Mouse (Mus musculus) myocyte (in vitro differentiated cells): Measurements from ENCODE around the gene Pkig. TPM values are rescaled to one million over a fixed set of nuclear protein-coding genes. Genes with fewer than 3 reads are reported as not detected.
A peak's percentile ranks its signal among the peaks of the same experiment; 100 is the strongest.

Experiments used
- H3K27me3 ChIP-seq: one replicate; pipeline ENCODE4 v1.6.1; 2011; ENCODE audit not compliant: control insufficient read depth, insufficient read depth, insufficient read length
- H3K36me3 ChIP-seq: one replicate; pipeline ENCODE4 v1.6.1; 2011; ENCODE audit not compliant: control insufficient read depth, insufficient read depth
- H3K4me2 ChIP-seq: one replicate; pipeline ENCODE4 v1.6.1; 2011; ENCODE audit warnings: low read depth, control low read depth
- H3K4me3 ChIP-seq: one replicate; pipeline ENCODE4 v1.5.1; 2011; ENCODE audit warnings: mild to moderate bottlenecking, control low read depth, moderate library complexity
- H3K79me2 ChIP-seq: one replicate; pipeline ENCODE4 v1.6.1; 2011; ENCODE audit not compliant: control insufficient read depth, insufficient read depth
- H3ac ChIP-seq: one replicate; pipeline ENCODE4 v1.6.1; 2011; ENCODE audit not compliant: control insufficient read depth, insufficient read length
- CEBPB ChIP-seq: IDR thresholded peaks from 2 replicates; pipeline ENCODE4 v1.6.1; 2011; ENCODE audit warnings: mild to moderate bottlenecking, moderate library complexity; ENCODE audit not compliant: poor library complexity, insufficient read depth, severe bottlenecking
- E2F4 ChIP-seq: IDR thresholded peaks from one replicate; pipeline ENCODE4 v1.6.1; 2011; ENCODE audit warnings: mild to moderate bottlenecking, control low read depth, moderate library complexity; ENCODE audit not compliant: insufficient read depth
- MAX ChIP-seq: IDR thresholded peaks from one replicate; pipeline ENCODE4 v1.6.1; 2011; ENCODE audit warnings: low read depth, mild to moderate bottlenecking, control low read depth
- MYOD1 ChIP-seq, 3 experiments: IDR thresholded peaks; one replicate each; pipeline ENCODE4 v1.6.1; 2011; ENCODE audit warnings: control low read depth in 2 of 3, low read depth in 2 of 3, mild to moderate bottlenecking in 2 of 3, moderate library complexity in 1 of 3; ENCODE audit not compliant: insufficient read length in 2 of 3, control insufficient read depth in 1 of 3
- MYOG ChIP-seq, 3 experiments: IDR thresholded peaks; one replicate each; pipeline ENCODE4 v1.6.1; 2011; ENCODE audit warnings: control low read depth in 2 of 3, low read depth in 2 of 3, mild to moderate bottlenecking in 2 of 3; ENCODE audit not compliant: insufficient read length in 2 of 3, control insufficient read depth in 1 of 3, insufficient read depth in 1 of 3
- POLR2A ChIP-seq: IDR thresholded peaks from one replicate; pipeline ENCODE4 v1.6.1; 2011; ENCODE audit warnings: low read depth, mild to moderate bottlenecking, control low read depth, moderate library complexity; ENCODE audit not compliant: insufficient read length
- POLR2AphosphoS2 ChIP-seq: IDR thresholded peaks from one replicate; pipeline ENCODE4 v1.6.1; 2011; ENCODE audit warnings: low read depth, control low read depth; ENCODE audit not compliant: insufficient read length
- REST ChIP-seq: IDR thresholded peaks from one replicate; pipeline ENCODE4 v1.6.1; 2011; ENCODE audit warnings: mild to moderate bottlenecking, control low read depth, moderate library complexity; ENCODE audit not compliant: insufficient read depth, insufficient read length
- SRF ChIP-seq: IDR thresholded peaks from one replicate; pipeline ENCODE4 v1.6.1; 2011; ENCODE audit warnings: low read depth; ENCODE audit not compliant: control insufficient read depth, insufficient read length
- TCF12 ChIP-seq: IDR thresholded peaks from one replicate; pipeline ENCODE4 v1.6.1; 2011; ENCODE audit warnings: mild to moderate bottlenecking, control low read depth; ENCODE audit not compliant: poor library complexity, insufficient read depth, severe bottlenecking
- TCF3 ChIP-seq: IDR thresholded peaks from one replicate; pipeline ENCODE4 v1.6.1; 2011; ENCODE audit warnings: low read depth, control low read depth; ENCODE audit not compliant: insufficient read length
- USF1 ChIP-seq: IDR thresholded peaks from one replicate; pipeline ENCODE4 v1.6.1; 2011; ENCODE audit warnings: low read depth, mild to moderate bottlenecking, control low read depth, moderate library complexity
- polyA plus RNA-seq: library from polyadenylated mRNA; unstranded; fragments of >200 nt; fragmentation: generic; extraction: Trizol; gene quantifications from one replicate; pipeline ENCODE4 v1.2.1, GENCODE M21; 2012; ENCODE audit warnings: missing spikeins

The Pkig gene
- polyA plus RNA-seq, 1 experiment, result 799 TPM

DNA sequence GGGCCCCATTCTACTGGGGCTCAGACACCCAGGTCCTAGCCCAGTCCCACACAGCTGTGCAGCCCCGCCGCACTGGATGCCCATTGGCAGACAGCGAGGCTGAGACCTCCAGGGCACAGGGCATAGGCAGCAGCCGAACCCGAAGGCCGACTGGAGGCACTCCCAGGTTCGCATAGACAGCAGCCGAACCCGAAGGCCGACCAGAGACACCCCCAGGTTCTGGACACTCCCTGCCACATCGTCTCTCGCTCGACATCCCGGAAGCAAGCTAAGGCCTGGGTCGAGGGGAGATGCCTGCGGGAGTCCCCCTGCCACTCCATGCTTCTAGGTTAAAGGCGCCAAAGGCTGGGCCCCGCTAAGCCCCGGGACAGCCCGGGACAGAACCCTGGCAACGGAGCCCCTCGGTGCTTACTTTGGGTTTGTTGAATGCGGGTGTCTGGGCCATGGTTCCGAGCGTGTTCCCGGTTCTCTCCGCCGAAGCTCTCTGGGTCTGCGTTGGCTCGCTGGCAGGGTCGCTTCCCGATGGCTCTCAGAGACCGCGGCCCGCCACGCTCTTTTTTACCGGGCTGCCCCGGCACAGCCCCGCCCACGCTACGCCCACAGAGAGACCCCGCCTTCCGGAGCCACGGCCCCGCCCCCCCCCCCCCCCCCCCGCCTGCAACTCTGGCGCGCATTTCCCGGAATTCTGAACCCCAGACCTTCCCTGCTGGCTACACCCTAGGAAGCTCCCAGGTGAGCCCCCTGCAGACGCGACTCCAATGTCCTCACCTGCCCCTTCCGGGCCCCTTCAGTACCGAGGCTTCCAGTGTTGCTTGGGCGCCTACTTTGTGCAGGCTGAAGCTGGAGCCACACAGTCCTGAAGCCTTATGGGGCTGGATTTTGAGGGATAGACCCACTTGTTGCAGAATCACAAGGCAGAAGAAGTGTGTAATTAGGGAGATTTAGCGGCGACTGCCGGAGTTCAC is 91.7 kb downstream of the Pkig start, which contains the start of gene Ada:
TSS of gene Ada (minus strand) at position 593 of the 965 bp plus-strand sequence.
- H3ac ChIP-seq, result no peak within 1 kb of the TSS
- TF ChIP-seq POLR2A, result no peak
- TF ChIP-seq TCF12, result no peak
- no peak for TF ChIP-seq REST
- no peak for TF ChIP-seq USF1
- TF ChIP-seq MYOG (IDR thresholded peaks at IDR 0.05; ENCODE audit: control insufficient read depth in 1 of 3, insufficient read depth in 1 of 3, insufficient read length in 2 of 3, low read depth in 2 of 3), result no peak
- no peak for TF ChIP-seq POLR2AphosphoS2
- TF ChIP-seq MAX, result no peak
- TF ChIP-seq SRF, result no peak
- no peak for TF ChIP-seq E2F4
- TF ChIP-seq CEBPB, result no peak
- no peak for TF ChIP-seq TCF3
- no peak for TF ChIP-seq MYOD1 (IDR thresholded peaks at IDR 0.05; ENCODE audit: control insufficient read depth in 1 of 3, insufficient read length in 2 of 3, low read depth in 2 of 3)
- peaks cover 18% of the 10 kb centered on the region for H3K27me3 ChIP-seq
- peak within 1 kb of the TSS; percentile 78 for H3K4me2 ChIP-seq
- H3K79me2 ChIP-seq, result no peaks in the 10 kb centered on the region
- no peaks in the 10 kb centered on the region for H3K36me3 ChIP-seq
- H3K4me3 ChIP-seq, result peak within 1 kb of the TSS; percentile 8

DNA sequence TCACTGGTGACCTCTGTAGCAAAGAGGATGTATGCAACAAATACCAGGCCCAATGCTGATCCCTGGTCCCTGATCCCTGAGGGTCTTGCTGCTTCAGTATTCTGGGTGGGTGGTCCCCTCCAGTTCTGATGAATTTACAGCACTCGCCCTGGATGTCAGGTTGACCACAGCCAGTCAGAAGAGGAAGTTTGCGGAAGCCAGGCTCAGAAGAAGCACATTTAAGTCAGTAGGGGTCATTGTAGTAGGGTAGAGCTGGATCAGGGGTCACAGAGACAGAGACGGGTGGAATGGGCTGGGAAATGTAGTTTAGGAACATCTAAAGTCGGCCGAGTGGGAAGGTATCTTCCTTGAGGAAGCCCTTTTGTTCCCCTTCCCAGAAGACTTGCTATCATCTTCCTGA is 96.0 kb downstream of the Pkig start:
- Histone ChIP-seq H3K27me3 (peaks cover 13% of the 10 kb centered on the region), H3K79me2 (no peaks in the 10 kb centered on the region), H3ac (no peak overlapping the region), H3K36me3 (no peaks in the 10 kb centered on the region), H3K4me3 (no peak overlapping the region), H3K4me2 (no peak overlapping the region)
- no peak for TF ChIP-seq CEBPB
- no peak for TF ChIP-seq POLR2A
- no peak for TF ChIP-seq E2F4
- no peak for TF ChIP-seq MYOD1 (IDR thresholded peaks at IDR 0.05; ENCODE audit: control insufficient read depth in 1 of 3, insufficient read length in 2 of 3, low read depth in 2 of 3)
- TF ChIP-seq TCF12, result no peak
- TF ChIP-seq MYOG (IDR thresholded peaks at IDR 0.05; ENCODE audit: control insufficient read depth in 1 of 3, insufficient read depth in 1 of 3, insufficient read length in 2 of 3, low read depth in 2 of 3), result no peak
- TF ChIP-seq POLR2AphosphoS2, result no peak
- no peak for TF ChIP-seq USF1
- TF ChIP-seq SRF, result no peak
- no peak for TF ChIP-seq TCF3
- no peak for TF ChIP-seq REST
- no peak for TF ChIP-seq MAX

DNA sequence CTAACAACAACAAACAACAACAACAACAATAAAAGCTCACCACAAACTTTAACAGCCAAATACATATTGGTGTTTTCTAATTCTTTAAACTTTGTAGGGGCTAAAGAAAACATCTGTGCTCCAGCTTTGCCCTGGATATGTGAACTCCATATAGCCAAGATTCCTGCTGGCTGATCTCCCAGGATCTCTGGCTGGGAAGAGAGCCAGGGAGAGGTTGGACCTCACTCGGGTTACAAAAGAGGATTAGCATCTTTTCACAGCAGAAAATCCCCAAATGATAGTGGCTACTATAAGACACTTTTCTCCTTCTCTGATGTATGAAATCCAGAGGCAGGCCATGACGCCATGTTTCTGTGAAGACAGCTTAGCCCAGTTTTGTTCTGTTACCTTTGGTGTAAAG is 98.5 kb downstream of the Pkig start:
- Histone ChIP-seq H3K79me2 (no peaks in the 10 kb centered on the region), H3K4me2 (no peak overlapping the region), H3K4me3 (no peak overlapping the region), H3K27me3 (no peaks in the 10 kb centered on the region), H3K36me3 (no peaks in the 10 kb centered on the region), H3ac (no peak overlapping the region)
- TF ChIP-seq TCF12 (no peak), TCF3 (no peak), POLR2AphosphoS2 (no peak), MYOD1 (IDR thresholded peaks at IDR 0.05; ENCODE audit: control insufficient read depth in 1 of 3, insufficient read length in 2 of 3, low read depth in 2 of 3) (no peak), MAX (no peak), MYOG (IDR thresholded peaks at IDR 0.05; ENCODE audit: control insufficient read depth in 1 of 3, insufficient read depth in 1 of 3, insufficient read length in 2 of 3, low read depth in 2 of 3) (no peak), SRF (no peak), POLR2A (no peak), E2F4 (no peak), USF1 (no peak), REST (no peak), CEBPB (no peak)

DNA sequence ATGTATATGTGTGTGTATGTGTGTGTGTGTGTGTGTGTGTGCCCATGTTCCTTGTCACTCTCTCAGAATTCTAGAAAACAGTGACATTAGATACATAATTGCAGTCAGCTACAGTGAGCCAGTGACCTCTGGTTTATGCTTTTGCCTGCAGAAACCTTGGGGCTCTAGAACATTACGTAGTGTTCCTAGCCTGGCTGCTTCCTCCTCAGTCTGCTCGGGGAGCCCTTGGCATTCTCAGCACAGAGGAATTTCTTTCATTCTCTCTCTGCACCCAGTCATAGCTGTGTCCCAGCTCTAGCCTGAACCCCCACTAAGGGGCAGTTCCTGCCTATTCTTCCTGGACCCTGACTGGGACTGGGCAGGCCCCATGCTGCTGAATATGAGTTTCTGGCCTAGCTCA is 100.0 kb downstream of the Pkig start:
- Histone ChIP-seq H3ac (no peak overlapping the region), H3K4me2 (no peak overlapping the region), H3K4me3 (no peak overlapping the region), H3K79me2 (no peaks in the 10 kb centered on the region), H3K36me3 (no peaks in the 10 kb centered on the region), H3K27me3 (peaks cover 2% of the 10 kb centered on the region)
- TF ChIP-seq SRF (no peak), USF1 (no peak), TCF12 (no peak), TCF3 (no peak), MYOD1 (IDR thresholded peaks at IDR 0.05; ENCODE audit: control insufficient read depth in 1 of 3, insufficient read length in 2 of 3, low read depth in 2 of 3) (no peak), REST (no peak), MYOG (IDR thresholded peaks at IDR 0.05; ENCODE audit: control insufficient read depth in 1 of 3, insufficient read depth in 1 of 3, insufficient read length in 2 of 3, low read depth in 2 of 3) (no peak), E2F4 (no peak), POLR2A (no peak), MAX (no peak), POLR2AphosphoS2 (no peak)
